Mouse (Mus musculus) thymus, adult 2 months (tissue): Measurements from ENCODE around the gene Acp7. TPM values are rescaled to one million over a fixed set of nuclear protein-coding genes. Genes with fewer than 3 reads are reported as not detected.
"Not testable (repeated sequence)": the region's sequence is repeated elsewhere in the genome, so short reads cannot be mapped to it uniquely, and the experiment has no call there.

Experiments
- DNase-seq: peaks from one replicate; pipeline ENCODE4 v3.0.0; 2021
- H3K27ac ChIP-seq: fragments of 200-500 bp; 2 replicates; pipeline ENCODE4 v1.5.1; 2012; ENCODE audit warnings: low read length, control low read depth; ENCODE audit not compliant: control insufficient read depth, insufficient read depth
- H3K27me3 ChIP-seq: fragments of 200-500 bp; 2 replicates; pipeline ENCODE4 v1.6.1; 2012; ENCODE audit warnings: mild to moderate bottlenecking, low read length, moderate library complexity, mixed read lengths; ENCODE audit not compliant: control insufficient read depth, insufficient read depth
- H3K36me3 ChIP-seq: fragments of 200-500 bp; 2 replicates; pipeline ENCODE4 v1.6.1; 2012; ENCODE audit warnings: mild to moderate bottlenecking, low read length, moderate library complexity; ENCODE audit not compliant: control insufficient read depth, insufficient read depth
- H3K4me1 ChIP-seq: fragments of 200-500 bp; replicated peaks from 2 replicates; pipeline ENCODE4 v1.6.1; 2012; ENCODE audit warnings: low read length; ENCODE audit not compliant: control insufficient read depth, insufficient read depth
- H3K4me3 ChIP-seq: fragments of 200-500 bp; 2 replicates; pipeline ENCODE4 v1.5.1; 2012; ENCODE audit warnings: mild to moderate bottlenecking, low read length, control low read depth, moderate library complexity; ENCODE audit not compliant: control insufficient read depth, insufficient read depth
- CTCF ChIP-seq: fragments of 200-500 bp; IDR thresholded peaks from 2 replicates; pipeline ENCODE4 v1.5.1; 2012; ENCODE audit warnings: mild to moderate bottlenecking, control low read depth, low read length, moderate library complexity, borderline replicate concordance; ENCODE audit not compliant: control insufficient read depth, poor library complexity, insufficient read depth; ENCODE audit errors: extremely low read depth
- POLR2A ChIP-seq: fragments of 200-500 bp; IDR thresholded peaks from 2 replicates; pipeline ENCODE4 v1.6.1; 2012; ENCODE audit warnings: mild to moderate bottlenecking, low read length, control low read depth, moderate library complexity; ENCODE audit not compliant: control insufficient read depth, poor library complexity, insufficient read depth; ENCODE audit errors: extremely low read depth
- WGBS: fragments of 180-500 bp; shearing (Covaris S2); methylation state at CpG from one replicate; pipeline ENCODE4 v1.1.7; 2018; 5-methylcytosine and 5-hydroxymethylcytosine counted together
- polyA plus RNA-seq: library from polyadenylated mRNA; depleted of rRNA; stranded (reverse); fragments of >200 nt; gene quantifications from 2 replicates; pipeline ENCODE4 v1.2.3, GENCODE M21; 2012

Gene Acp7
- polyA plus RNA-seq, 1 experiment: 0.69 TPM

GRCm38 (mm10) chr7:28641546-28641945 lies 10.4 kb upstream of the Acp7 start:
- TF ChIP-seq CTCF (no peak), POLR2A (no peak)
- no peak overlapping the region for H3K4me3 ChIP-seq
- 91% methylated on average over 8 of the region's 8 CpGs for WGBS
- no peaks in the 10 kb centered on the region for H3K4me1 ChIP-seq
- no peaks in the 10 kb centered on the region for H3K36me3 ChIP-seq
- no peaks in the 10 kb centered on the region for H3K27me3 ChIP-seq
- no peak overlapping the region for H3K27ac ChIP-seq
- no peak for DNase-seq

DNA sequence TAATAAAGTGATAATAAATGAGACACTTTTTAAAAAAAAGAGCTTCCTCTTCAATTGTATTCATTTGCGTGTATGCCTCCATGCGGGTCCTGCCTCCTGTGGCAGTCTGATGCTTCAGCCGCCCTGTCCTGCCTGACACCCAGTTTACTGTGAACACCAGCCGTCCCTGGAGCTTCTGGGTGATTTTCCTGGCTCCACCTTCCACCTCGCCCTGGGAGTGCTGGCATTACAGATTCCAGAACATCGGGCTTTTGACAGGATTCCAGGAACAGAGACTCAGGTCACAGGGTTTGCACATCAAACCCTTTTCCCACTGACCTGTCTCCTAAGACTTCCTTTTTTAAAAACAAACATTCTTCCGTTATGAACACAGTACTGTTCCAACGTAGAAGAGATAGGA lies 6.4 kb upstream of the Acp7 start:
- no peak for DNase-seq
- 40% methylated on average over 8 of the region's 8 CpGs for WGBS
- Histone ChIP-seq H3K4me3 (no peak overlapping the region), H3K36me3 (no peaks in the 10 kb centered on the region), H3K27me3 (no peaks in the 10 kb centered on the region), H3K27ac (no peak overlapping the region), H3K4me1 (no peaks in the 10 kb centered on the region)
- no peak for TF ChIP-seq POLR2A

DNA sequence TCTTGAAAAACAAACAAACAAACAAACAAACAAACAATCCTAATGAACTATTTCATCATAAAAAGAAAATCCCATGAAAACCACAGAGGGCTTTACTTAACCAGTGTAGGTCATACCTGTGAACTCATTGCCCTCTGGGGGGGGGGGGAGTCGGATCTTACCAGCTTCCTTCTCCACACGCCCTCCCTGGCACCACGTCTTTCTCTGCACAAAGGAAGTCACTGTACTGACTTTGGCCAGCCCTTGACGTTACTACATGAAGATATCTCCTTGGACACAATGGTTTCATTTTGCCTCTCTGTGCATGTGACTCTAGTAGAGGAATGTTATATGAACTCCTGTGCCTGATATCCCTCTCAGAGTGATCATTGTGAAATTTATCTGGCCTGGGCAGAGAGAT lies 3.0 kb upstream of the Acp7 start:
- TF ChIP-seq CTCF (no peak), POLR2A (no peak)
- DNase-seq: no peak
- WGBS: 31% methylated on average over 4 of the region's 4 CpGs
- no peak overlapping the region for H3K27ac ChIP-seq
- H3K4me1 ChIP-seq: no peaks in the 10 kb centered on the region
- no peak overlapping the region for H3K4me3 ChIP-seq
- peaks cover 4% of the 10 kb centered on the region; the same call in 1 of the 2 replicates for H3K27me3 ChIP-seq
- H3K36me3 ChIP-seq: no peaks in the 10 kb centered on the region

GRCm38 (mm10) chr7:28624791-28625190 lies 6.3 kb downstream of the Acp7 start:
- Histone ChIP-seq H3K36me3 (no peaks in the 10 kb centered on the region), H3K27me3 (no peaks in the 10 kb centered on the region; the same call in 1 of the 2 replicates)

DNA sequence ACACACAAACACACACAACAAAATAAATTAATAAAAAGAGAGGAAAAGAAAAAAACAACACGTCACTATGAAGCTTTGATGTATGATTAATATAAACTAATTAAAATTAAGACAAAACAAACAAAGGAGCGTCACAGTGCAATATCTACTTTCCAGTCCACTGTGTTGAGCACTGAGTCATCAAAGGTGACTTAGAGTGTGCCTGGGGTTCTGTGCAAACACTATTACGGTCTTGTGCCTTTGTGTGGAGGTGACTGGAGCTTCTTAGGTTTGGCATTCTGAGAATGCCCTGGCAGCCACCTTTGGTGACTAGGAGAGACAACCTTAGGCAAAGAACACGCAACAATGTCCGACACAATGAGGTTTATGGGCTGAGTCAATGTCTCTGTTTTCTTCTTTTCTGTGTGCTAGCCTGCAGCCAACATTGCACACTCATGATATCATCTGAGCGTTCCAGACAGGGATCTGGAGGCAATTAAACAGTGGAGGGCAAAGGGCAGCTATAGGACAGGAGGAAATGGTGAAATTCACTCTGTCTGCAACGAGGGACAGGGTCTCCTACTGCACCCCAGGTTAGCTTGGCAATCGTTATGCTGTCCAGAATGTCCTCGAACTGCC lies 11.9 kb downstream of the Acp7 start:
- no peak overlapping the region for H3K27ac ChIP-seq
- no peak for TF ChIP-seq POLR2A
- no peak for TF ChIP-seq CTCF
- WGBS: 80% methylated on average over 9 of the region's 9 CpGs
- no peak for DNase-seq
- no peaks in the 10 kb centered on the region for H3K36me3 ChIP-seq
- no peak overlapping the region for H3K4me3 ChIP-seq
- H3K4me1 ChIP-seq: no peaks in the 10 kb centered on the region
- H3K27me3 ChIP-seq: no peaks in the 10 kb centered on the region

More at GRCm38 (mm10) chr7:28624791-28625190, 6.3 kb downstream of the Acp7 start:
- no peak for TF ChIP-seq POLR2A
- no peak for TF ChIP-seq CTCF
- WGBS: 68% methylated on average over 5 of the region's 5 CpGs
- Histone ChIP-seq H3K27ac (no peak overlapping the region), H3K4me1 (no peaks in the 10 kb centered on the region), H3K4me3 (no peak overlapping the region)
- no peak for DNase-seq

- WGBS: 79% methylated on average over 8 of the region's 8 CpGs
- Histone ChIP-seq H3K27me3 (no peaks in the 10 kb centered on the region), H3K4me3 (no peak overlapping the region), H3K4me1 (no peaks in the 10 kb centered on the region), H3K36me3 (no peaks in the 10 kb centered on the region), H3K27ac (no peak overlapping the region)
- TF ChIP-seq POLR2A: no peak
- no peak for TF ChIP-seq CTCF
- no peak for DNase-seq
Observed at GRCm38 (mm10) chr7:28605951-28606350, 25.2 kb downstream of the Acp7 start.

DNA sequence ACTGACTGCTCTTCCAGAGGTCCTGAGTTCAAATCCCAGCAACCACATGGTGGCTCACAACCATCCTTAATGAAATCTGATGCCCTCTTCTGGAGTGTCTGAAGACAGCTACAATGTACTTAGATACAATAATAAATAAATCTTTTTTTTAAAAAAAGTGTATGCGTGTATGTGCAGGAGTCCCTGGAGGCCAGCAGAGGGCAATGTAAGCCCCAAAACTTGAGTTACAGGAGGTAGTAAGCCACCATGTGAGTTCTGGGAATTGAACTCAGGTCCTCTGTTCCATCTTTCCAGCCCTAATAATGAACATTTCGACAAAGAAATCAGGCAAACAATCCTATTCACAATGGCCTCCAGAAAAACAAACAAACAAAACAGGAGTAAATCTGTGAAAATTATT lies 27.3 kb downstream of the Acp7 start:
- 84% methylated on average over 2 of the region's 2 CpGs for WGBS
- H3K27me3 ChIP-seq, H3K36me3 ChIP-seq, H3K27ac ChIP-seq, H3K4me3 ChIP-seq, DNase-seq, H3K4me1 ChIP-seq: not testable (repeated sequence)
